Mouse (Mus musculus) erythroblast, embryonic 14.5 days (primary cell): ENCODE measurements around the gene Smim11. TPM values are rescaled to one million over a fixed set of nuclear protein-coding genes. Genes with fewer than 3 reads are reported as not detected.

Source experiments
- H3K27me3 ChIP-seq: 2 replicates; pipeline ENCODE4 v1.6.1; 2012; ENCODE audit warnings: inconsistent platforms; ENCODE audit not compliant: control insufficient read depth
- H3K36me3 ChIP-seq: 2 replicates; pipeline ENCODE4 v1.6.1; 2012; ENCODE audit warnings: mild to moderate bottlenecking, inconsistent platforms; ENCODE audit not compliant: control insufficient read depth
- H3K4me1 ChIP-seq: 2 replicates; pipeline ENCODE4 v1.6.1; 2012; ENCODE audit warnings: inconsistent platforms; ENCODE audit not compliant: control insufficient read depth
- H3K4me3 ChIP-seq: replicated peaks from 2 replicates; pipeline ENCODE3; 2012; ENCODE audit warnings: moderate library complexity, mild to moderate bottlenecking, inconsistent platforms
- H3K9me3 ChIP-seq: 2 replicates; pipeline ENCODE4 v1.6.1; 2012; ENCODE audit warnings: low read length, inconsistent platforms, mixed read lengths; ENCODE audit not compliant: control insufficient read depth
- GATA1 ChIP-seq: IDR thresholded peaks from 2 replicates; pipeline ENCODE4 v1.6.1; 2012; ENCODE audit warnings: low read length, inconsistent platforms, mixed read lengths
- TAL1 ChIP-seq: IDR thresholded peaks from 3 replicates; pipeline ENCODE4 v1.6.1; 2012; ENCODE audit warnings: low read length, inconsistent platforms, mixed read lengths
- polyA plus RNA-seq: library from polyadenylated mRNA; stranded (reverse); fragments of >175 nt; gene quantifications from 2 replicates; pipeline ENCODE4 v1.2.3, GENCODE M21; 2012

The Smim11 gene
- polyA plus RNA-seq, 1 experiment, result 0.94 TPM

DNA sequence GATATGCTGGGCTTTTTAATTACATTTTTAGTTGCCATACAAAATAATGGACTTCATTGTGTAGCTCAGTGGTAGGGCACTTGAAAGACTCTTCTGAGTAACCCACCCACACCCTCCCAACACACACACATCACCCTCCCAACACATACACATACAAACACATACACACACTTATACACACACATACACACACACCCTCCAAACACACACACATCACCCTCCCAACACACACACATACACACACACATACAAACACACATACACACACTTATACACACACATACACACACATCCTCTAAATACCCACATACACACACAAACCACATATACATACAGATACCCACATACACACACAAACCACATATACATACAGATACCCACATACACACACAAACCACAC lies 11.0 kb upstream of the Smim11 start:
- no peaks in the 10 kb centered on the region for H3K36me3 ChIP-seq
- H3K9me3 ChIP-seq, result no peaks in the 10 kb centered on the region
- H3K4me3 ChIP-seq, result no peak overlapping the region
- H3K27me3 ChIP-seq, result peaks cover 4% of the 10 kb centered on the region
- H3K4me1 ChIP-seq, result no peaks in the 10 kb centered on the region
- TF ChIP-seq GATA1 (no peak), TAL1 (no peak)

DNA sequence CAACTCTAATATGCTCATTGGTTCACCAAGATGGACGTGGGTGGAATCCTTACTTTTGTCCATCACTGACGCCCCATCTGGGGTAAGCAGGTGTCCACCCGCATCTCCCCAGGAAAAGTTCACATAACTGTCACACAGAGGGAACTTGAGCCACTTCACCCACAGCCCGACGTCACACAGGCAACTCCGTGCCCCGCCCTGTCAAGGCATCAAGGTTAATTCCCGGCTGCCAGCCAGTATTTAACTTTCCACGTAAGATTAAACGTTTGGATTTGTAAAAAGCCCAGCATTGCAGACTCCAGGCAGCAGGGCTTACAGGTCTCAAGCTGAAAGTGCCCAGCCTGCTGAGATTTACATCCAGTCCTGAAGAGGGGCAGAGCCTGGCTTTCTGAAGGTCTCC lies 9.0 kb upstream of the Smim11 start, which contains the start of gene Kcne2:
TSS of gene Kcne2 (plus strand) at position 289 of the 400 bp plus-strand sequence.
- Histone ChIP-seq H3K9me3 (no peaks in the 10 kb centered on the region), H3K36me3 (no peaks in the 10 kb centered on the region), H3K4me3 (no peak within 1 kb of the TSS), H3K27me3 (peaks cover 8% of the 10 kb centered on the region), H3K4me1 (no peaks in the 10 kb centered on the region)
- TF ChIP-seq GATA1, result no peak
- TF ChIP-seq TAL1, result no peak

DNA sequence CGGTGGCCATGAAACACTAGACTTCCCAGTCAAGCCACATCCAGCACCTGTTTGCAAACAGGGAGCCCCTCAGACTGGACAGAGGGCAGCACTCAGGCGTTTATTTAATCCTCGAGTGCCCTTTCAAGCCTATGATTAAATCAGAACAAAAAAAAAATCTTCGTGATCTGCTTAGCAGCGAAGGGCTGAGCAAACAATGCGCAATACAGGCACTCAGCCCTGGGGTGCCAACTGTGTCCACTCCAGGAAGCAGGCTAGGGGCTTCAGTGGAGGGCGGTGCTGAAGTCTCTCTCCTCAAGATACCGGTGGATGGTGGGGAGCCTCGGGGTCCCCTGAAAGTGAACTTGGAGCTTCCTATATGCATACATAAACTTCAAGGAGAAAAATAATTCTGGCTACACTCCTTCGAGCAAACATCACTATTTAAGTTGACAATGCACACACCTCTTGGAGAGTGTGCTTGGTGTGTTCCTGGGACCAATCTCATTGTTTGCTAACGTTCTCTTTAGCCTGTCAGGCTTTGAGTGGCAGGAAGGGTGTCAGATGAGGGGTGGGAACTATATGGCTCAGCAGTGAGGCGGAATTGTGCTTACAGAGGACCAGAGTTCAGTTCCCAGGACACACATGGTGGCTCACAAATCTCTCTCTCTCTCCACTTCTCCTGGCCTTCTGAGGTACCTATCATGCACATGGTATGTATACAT lies 6.7 kb upstream of the Smim11 start:
- Histone ChIP-seq H3K9me3 (no peaks in the 10 kb centered on the region), H3K36me3 (no peaks in the 10 kb centered on the region), H3K27me3 (peaks cover 8% of the 10 kb centered on the region), H3K4me3 (no peak overlapping the region), H3K4me1 (no peaks in the 10 kb centered on the region)
- no peak for TF ChIP-seq TAL1
- TF ChIP-seq GATA1, result no peak

DNA sequence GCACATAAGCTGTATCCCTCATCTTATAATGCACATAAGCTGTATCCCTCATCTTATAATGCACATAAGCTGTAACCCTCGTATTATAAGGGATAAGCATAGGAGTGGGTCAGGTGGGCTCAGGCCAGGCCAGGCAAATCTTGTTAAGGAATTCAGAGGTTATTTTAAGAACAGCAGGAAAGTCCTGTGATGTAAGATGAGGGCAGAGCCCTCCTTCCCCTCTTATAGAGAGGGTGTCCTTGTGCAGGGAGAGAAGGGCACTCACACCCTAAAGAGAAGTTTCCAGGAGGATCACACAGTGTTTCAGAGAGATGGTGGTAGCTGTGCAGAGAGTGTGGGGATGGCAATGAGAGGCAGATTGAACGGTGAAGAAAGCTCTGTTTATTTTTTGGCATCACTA lies 5.8 kb upstream of the Smim11 start:
- H3K36me3 ChIP-seq, result no peaks in the 10 kb centered on the region
- H3K4me3 ChIP-seq, result no peak overlapping the region
- peaks cover 4% of the 10 kb centered on the region for H3K4me1 ChIP-seq
- no peaks in the 10 kb centered on the region for H3K9me3 ChIP-seq
- TF ChIP-seq TAL1 (no peak), GATA1 (no peak)
- H3K27me3 ChIP-seq, result peaks cover 8% of the 10 kb centered on the region

DNA sequence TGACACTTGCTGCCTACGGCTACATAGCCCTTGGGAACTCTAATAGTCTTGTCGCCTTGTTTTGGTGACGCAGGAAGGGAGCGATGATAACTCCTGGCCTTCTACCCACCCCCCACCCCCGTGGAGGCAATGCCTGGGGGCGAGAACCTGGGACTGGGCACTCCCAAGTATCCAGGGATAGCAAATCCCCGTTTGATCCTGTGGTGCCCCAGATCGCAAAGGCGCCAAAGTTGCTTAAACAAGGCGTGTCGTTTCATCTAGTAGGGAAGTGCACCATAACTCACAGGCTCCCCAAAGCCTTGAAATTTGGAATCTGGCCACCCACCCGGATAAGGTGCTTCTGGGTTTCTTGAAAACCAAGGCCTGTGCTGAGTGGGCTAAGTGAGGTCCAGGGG lies 323 bp downstream of the Smim11 start:
- peaks cover 10% of the 10 kb centered on the region for H3K36me3 ChIP-seq
- peaks cover 3% of the 10 kb centered on the region for H3K27me3 ChIP-seq
- H3K9me3 ChIP-seq, result no peaks in the 10 kb centered on the region
- no peak for TF ChIP-seq TAL1
- no peak for TF ChIP-seq GATA1
- H3K4me3 ChIP-seq, result peak overlapping the region; percentile 76
- H3K4me1 ChIP-seq, result peaks cover 37% of the 10 kb centered on the region

DNA sequence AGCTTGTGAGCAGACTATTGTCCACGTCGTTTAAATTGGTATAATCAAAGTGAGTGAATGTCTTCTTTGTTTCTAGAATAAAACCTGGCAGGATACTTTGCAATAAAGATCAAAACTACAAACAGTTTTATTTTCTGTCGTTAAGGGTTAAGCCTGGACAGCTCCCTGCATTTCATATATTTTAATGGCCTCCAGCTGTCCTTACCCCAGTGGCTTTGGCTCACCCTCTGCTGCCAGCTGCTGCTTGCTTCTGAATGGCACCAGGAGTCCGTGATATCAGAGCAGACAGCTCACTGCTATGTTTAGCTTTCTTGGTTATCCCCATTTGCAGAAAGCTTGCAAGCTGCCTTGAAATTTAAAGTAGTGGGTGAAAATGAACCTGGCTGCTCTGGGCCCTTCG lies 903 bp downstream of the Smim11 start:
- peak overlapping the region; percentile 76 for H3K4me3 ChIP-seq
- H3K4me1 ChIP-seq, result peaks cover 37% of the 10 kb centered on the region
- H3K9me3 ChIP-seq, result no peaks in the 10 kb centered on the region
- no peaks in the 10 kb centered on the region for H3K27me3 ChIP-seq
- no peak for TF ChIP-seq TAL1
- TF ChIP-seq GATA1, result no peak
- H3K36me3 ChIP-seq, result peaks cover 15% of the 10 kb centered on the region

DNA sequence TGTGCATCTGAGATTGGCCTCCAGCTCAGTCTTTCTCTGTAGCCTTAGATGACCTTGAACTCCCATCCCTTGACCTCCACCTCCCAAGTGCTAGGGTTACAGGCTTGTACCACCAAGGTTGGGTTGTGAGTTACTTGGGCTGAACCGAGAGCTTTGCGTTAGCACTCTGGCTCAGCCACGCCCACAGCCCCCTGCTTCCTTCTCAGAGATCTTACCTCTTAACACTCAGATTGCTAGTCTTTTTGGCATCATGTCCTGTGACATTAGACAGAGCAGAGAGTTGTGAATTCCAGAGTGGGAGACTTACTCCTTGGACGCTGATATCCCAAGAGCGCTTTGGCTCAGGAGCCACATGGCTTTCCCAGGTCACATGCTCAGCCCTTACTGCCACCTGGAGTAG lies 1.4 kb downstream of the Smim11 start:
- peaks cover 37% of the 10 kb centered on the region for H3K4me1 ChIP-seq
- peaks cover 20% of the 10 kb centered on the region for H3K36me3 ChIP-seq
- no peaks in the 10 kb centered on the region for H3K27me3 ChIP-seq
- peak overlapping the region; percentile 76 for H3K4me3 ChIP-seq
- TF ChIP-seq GATA1 (no peak), TAL1 (no peak)
- no peaks in the 10 kb centered on the region for H3K9me3 ChIP-seq

DNA sequence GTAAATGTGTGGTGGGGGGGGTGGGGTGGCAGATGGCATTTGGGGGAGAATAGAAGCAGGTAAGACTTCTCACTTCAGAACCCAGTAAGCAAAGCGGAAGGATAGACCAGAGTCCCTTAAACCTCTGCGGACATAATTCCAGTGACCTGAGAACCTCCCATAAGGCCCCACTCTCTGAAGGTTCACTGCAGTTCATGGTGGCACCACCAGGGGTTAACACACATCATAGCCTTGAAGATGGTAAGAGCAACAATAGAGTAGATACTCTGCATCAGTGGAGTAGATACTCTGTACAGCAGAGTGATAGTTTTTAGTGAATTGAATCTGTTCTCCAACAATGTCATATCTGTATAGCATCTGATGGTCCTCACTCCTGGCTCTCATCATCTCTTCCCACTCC lies 4.4 kb downstream of the Smim11 start:
- no peaks in the 10 kb centered on the region for H3K9me3 ChIP-seq
- H3K36me3 ChIP-seq, result peaks cover 28% of the 10 kb centered on the region
- no peaks in the 10 kb centered on the region for H3K27me3 ChIP-seq
- H3K4me3 ChIP-seq, result no peak overlapping the region
- H3K4me1 ChIP-seq, result peaks cover 32% of the 10 kb centered on the region
- TF ChIP-seq TAL1 (no peak), GATA1 (no peak)

DNA sequence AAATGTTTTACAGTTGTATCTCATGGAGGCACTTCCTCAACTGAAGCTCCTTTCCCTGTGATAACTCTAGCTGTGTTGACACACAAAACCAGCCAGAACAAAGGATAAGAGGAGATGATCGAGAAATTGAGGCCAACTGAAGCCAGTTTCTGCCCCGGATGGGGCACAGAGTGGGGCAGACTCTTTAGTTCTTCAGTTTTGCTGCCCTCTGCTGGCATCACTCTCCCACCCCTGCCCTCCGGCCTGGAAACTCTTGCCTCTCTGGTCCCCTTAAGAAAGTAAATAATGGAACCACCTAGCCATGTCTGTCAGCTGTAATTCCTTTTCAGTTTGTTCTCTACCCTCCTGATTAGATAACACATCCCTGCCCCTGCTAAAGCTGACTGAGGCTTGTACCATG lies 6.9 kb downstream of the Smim11 start:
- Histone ChIP-seq H3K9me3 (no peaks in the 10 kb centered on the region), H3K36me3 (peaks cover 45% of the 10 kb centered on the region), H3K4me3 (no peak overlapping the region), H3K4me1 (peaks cover 8% of the 10 kb centered on the region), H3K27me3 (no peaks in the 10 kb centered on the region)
- TF ChIP-seq TAL1 (no peak), GATA1 (no peak)

DNA sequence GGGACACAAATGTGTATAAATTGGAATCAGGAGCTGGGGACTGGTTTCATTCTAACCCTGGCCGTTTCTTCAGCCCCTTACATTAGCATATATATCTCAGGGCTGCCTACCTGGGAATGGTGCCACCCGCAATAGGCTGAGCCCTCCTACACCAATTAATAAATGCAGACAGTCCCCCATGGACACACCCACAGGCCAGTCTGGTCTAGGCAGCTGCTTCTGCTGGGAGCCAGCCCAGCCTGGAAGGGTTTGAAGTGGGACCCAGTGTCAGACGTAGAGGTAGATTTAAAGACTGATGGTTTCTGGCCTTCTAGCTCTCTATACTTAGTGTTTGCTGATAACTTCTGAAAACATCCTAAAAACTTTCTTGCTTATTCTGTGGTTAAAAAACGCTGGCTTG lies 8.0 kb downstream of the Smim11 start:
- H3K9me3 ChIP-seq, result no peaks in the 10 kb centered on the region
- no peak overlapping the region for H3K4me3 ChIP-seq
- H3K4me1 ChIP-seq, result no peaks in the 10 kb centered on the region; the same call in 1 of the 2 replicates
- TF ChIP-seq TAL1, result no peak
- no peak for TF ChIP-seq GATA1
- H3K27me3 ChIP-seq, result no peaks in the 10 kb centered on the region
- peaks cover 51% of the 10 kb centered on the region for H3K36me3 ChIP-seq
